Mouse (Mus musculus): ENCODE measurements around the gene Cog5. TPM values are rescaled to one million over a fixed set of nuclear protein-coding genes. Genes with fewer than 3 reads are reported as not detected.

Gene Cog5
- polyA plus RNA-seq, 1 experiment from 2014 or later: 29.9 TPM

- Histone ChIP-seq H3K9me3 (no peaks in the 10 kb centered on the region), H3K36me3 (no peaks in the 10 kb centered on the region), H3K27ac (no peak overlapping the region), H3K4me3 (no peak overlapping the region), H3K4me2 (no peak overlapping the region), H3K9ac (no peak overlapping the region), H3K27me3 (no peaks in the 10 kb centered on the region), H3K4me1 (no peaks in the 10 kb centered on the region)
- WGBS: 60% methylated on average over 2 of the region's 2 CpGs
- ATAC-seq (ENCODE audit: insufficient number of reproducible peaks, low FRiP score, low TSS enrichment, low read depth): no peak
Measured at GRCm38 (mm10) chr12:31754465-31754864, 99.8 kb downstream of the Cog5 start.

GRCm38 (mm10) chr12:31755885-31756755, 101.5 kb downstream of the Cog5 start:
- Histone ChIP-seq H3K4me1 (no peaks in the 10 kb centered on the region), H3K27ac (no peak overlapping the region), H3K36me3 (no peaks in the 10 kb centered on the region), H3K4me3 (no peak overlapping the region), H3K9me3 (no peaks in the 10 kb centered on the region), H3K4me2 (no peak overlapping the region), H3K9ac (no peak overlapping the region), H3K27me3 (no peaks in the 10 kb centered on the region)
- ATAC-seq (ENCODE audit: insufficient number of reproducible peaks, low FRiP score, low TSS enrichment, low read depth): no peak
- 57% methylated on average over 2 of the region's 2 CpGs for WGBS

GRCm38 (mm10) chr12:31773612-31774011, 118.9 kb downstream of the Cog5 start:
- ATAC-seq (ENCODE audit: insufficient number of reproducible peaks, low FRiP score, low TSS enrichment, low read depth): no peak
- H3K4me1 ChIP-seq: no peaks in the 10 kb centered on the region
- H3K4me3 ChIP-seq: no peak overlapping the region
- no peaks in the 10 kb centered on the region for H3K36me3 ChIP-seq
- no peaks in the 10 kb centered on the region for H3K9me3 ChIP-seq
- H3K27ac ChIP-seq: no peak overlapping the region
- H3K9ac ChIP-seq: no peak overlapping the region
- H3K27me3 ChIP-seq: no peaks in the 10 kb centered on the region
- WGBS: 83% methylated on average over 3 of the region's 3 CpGs
- H3K4me2 ChIP-seq: no peak overlapping the region

- Histone ChIP-seq H3K27ac (no peak overlapping the region), H3K9ac (no peak overlapping the region), H3K9me3 (no peaks in the 10 kb centered on the region), H3K36me3 (no peaks in the 10 kb centered on the region), H3K4me2 (no peak overlapping the region), H3K4me3 (no peak overlapping the region), H3K27me3 (no peaks in the 10 kb centered on the region), H3K4me1 (no peaks in the 10 kb centered on the region)
- 82% methylated on average over 1 of the region's 1 CpGs for WGBS
- ATAC-seq (ENCODE audit: insufficient number of reproducible peaks, low FRiP score, low TSS enrichment, low read depth): no peak
Measured at GRCm38 (mm10) chr12:31784291-31784690, 129.6 kb downstream of the Cog5 start.

- H3K4me2 ChIP-seq: no peak overlapping the region
- H3K4me3 ChIP-seq: no peak overlapping the region
- no peak overlapping the region for H3K27ac ChIP-seq
- no peaks in the 10 kb centered on the region for H3K36me3 ChIP-seq
- no peak for ATAC-seq (ENCODE audit: insufficient number of reproducible peaks, low FRiP score, low TSS enrichment, low read depth)
- no peaks in the 10 kb centered on the region for H3K9me3 ChIP-seq
- no peak overlapping the region for H3K9ac ChIP-seq
- no peaks in the 10 kb centered on the region for H3K27me3 ChIP-seq
- no peaks in the 10 kb centered on the region for H3K4me1 ChIP-seq
- 94% methylated on average over 3 of the region's 3 CpGs for WGBS
Measured at GRCm38 (mm10) chr12:31788530-31788929, 133.9 kb downstream of the Cog5 start.

GRCm38 (mm10) chr12:31806410-31807154, 151.9 kb downstream of the Cog5 start:
- no peak overlapping the region for H3K4me2 ChIP-seq
- no peaks in the 10 kb centered on the region for H3K36me3 ChIP-seq
- no peak overlapping the region for H3K27ac ChIP-seq
- no peaks in the 10 kb centered on the region for H3K27me3 ChIP-seq
- no peaks in the 10 kb centered on the region for H3K9me3 ChIP-seq
- H3K9ac ChIP-seq: no peak overlapping the region
- no peaks in the 10 kb centered on the region for H3K4me1 ChIP-seq
- WGBS: 88% methylated on average over 5 of the region's 5 CpGs
- no peak overlapping the region for H3K4me3 ChIP-seq
- no peak for ATAC-seq (ENCODE audit: insufficient number of reproducible peaks, low FRiP score, low TSS enrichment, low read depth)

- no peaks in the 10 kb centered on the region for H3K4me1 ChIP-seq
Measured at GRCm38 (mm10) chr12:31818051-31818461, 163.4 kb downstream of the Cog5 start.

GRCm38 (mm10) chr12:31819096-31819495, 164.4 kb downstream of the Cog5 start:
- no peak overlapping the region for H3K4me3 ChIP-seq

More at GRCm38 (mm10) chr12:31818051-31818461, 163.4 kb downstream of the Cog5 start:
- H3K27ac ChIP-seq: no peak overlapping the region
- peaks cover 7% of the 10 kb centered on the region; the same call in 1 of the 2 replicates for H3K36me3 ChIP-seq
- H3K9me3 ChIP-seq: no peaks in the 10 kb centered on the region
- H3K9ac ChIP-seq: no peak overlapping the region
- no peak for ATAC-seq (ENCODE audit: insufficient number of reproducible peaks, low FRiP score, low TSS enrichment, low read depth)
- no peaks in the 10 kb centered on the region for H3K27me3 ChIP-seq
- 71% methylated on average over 3 of the region's 3 CpGs for WGBS
- no peak overlapping the region for H3K4me2 ChIP-seq
- no peak overlapping the region for H3K4me3 ChIP-seq

GRCm38 (mm10) chr12:31819520-31819919, 164.9 kb downstream of the Cog5 start:
- WGBS: 86% methylated on average over 7 of the region's 7 CpGs
- Histone ChIP-seq H3K4me2 (no peak overlapping the region), H3K4me3 (no peak overlapping the region), H3K27ac (no peak overlapping the region), H3K4me1 (no peaks in the 10 kb centered on the region), H3K9me3 (no peaks in the 10 kb centered on the region), H3K27me3 (no peaks in the 10 kb centered on the region), H3K36me3 (peaks cover 7% of the 10 kb centered on the region; the same call in 1 of the 2 replicates), H3K9ac (no peak overlapping the region)
- ATAC-seq (ENCODE audit: insufficient number of reproducible peaks, low FRiP score, low TSS enrichment, low read depth): no peak

More at GRCm38 (mm10) chr12:31819096-31819495, 164.4 kb downstream of the Cog5 start:
- no peak overlapping the region for H3K9ac ChIP-seq
- no peak overlapping the region for H3K27ac ChIP-seq
- ATAC-seq (ENCODE audit: insufficient number of reproducible peaks, low FRiP score, low TSS enrichment, low read depth): no peak
- H3K27me3 ChIP-seq: no peaks in the 10 kb centered on the region
- no peak overlapping the region for H3K4me2 ChIP-seq
- no peaks in the 10 kb centered on the region for H3K4me1 ChIP-seq
- H3K9me3 ChIP-seq: no peaks in the 10 kb centered on the region
- peaks cover 7% of the 10 kb centered on the region; the same call in 1 of the 2 replicates for H3K36me3 ChIP-seq

- no peak overlapping the region for H3K27ac ChIP-seq
- 0 out of 2 replicates have a peak, but pooled peaks cover 5% of the 10 kb centered on the region for H3K4me1 ChIP-seq
- H3K9ac ChIP-seq: no peak overlapping the region
- no peak for ATAC-seq (ENCODE audit: insufficient number of reproducible peaks, low FRiP score, low TSS enrichment, low read depth)
- peaks cover 7% of the 10 kb centered on the region; the same call in 1 of the 2 replicates for H3K36me3 ChIP-seq
- H3K27me3 ChIP-seq: no peaks in the 10 kb centered on the region
- H3K4me2 ChIP-seq: no peak overlapping the region
- WGBS: 71% methylated on average over 3 of the region's 3 CpGs
- H3K9me3 ChIP-seq: no peaks in the 10 kb centered on the region
- H3K4me3 ChIP-seq: no peak overlapping the region
Measured at GRCm38 (mm10) chr12:31823671-31824070, 169.0 kb downstream of the Cog5 start.

GRCm38 (mm10) chr12:31824831-31825230, 170.2 kb downstream of the Cog5 start:
- H3K27ac ChIP-seq: no peak overlapping the region
- H3K4me2 ChIP-seq: no peak overlapping the region
- 49% methylated on average over 5 of the region's 5 CpGs for WGBS
- H3K36me3 ChIP-seq: peaks cover 7% of the 10 kb centered on the region; the same call in 1 of the 2 replicates
- H3K4me1 ChIP-seq: 0 out of 2 replicates have a peak, but pooled peaks cover 5% of the 10 kb centered on the region
- H3K9me3 ChIP-seq: no peaks in the 10 kb centered on the region
- no peak overlapping the region for H3K4me3 ChIP-seq
- H3K9ac ChIP-seq: no peak overlapping the region
- H3K27me3 ChIP-seq: no peaks in the 10 kb centered on the region
- ATAC-seq (ENCODE audit: insufficient number of reproducible peaks, low FRiP score, low TSS enrichment, low read depth): no peak

GRCm38 (mm10) chr12:31825821-31826220, 171.2 kb downstream of the Cog5 start:
- Histone ChIP-seq H3K4me1 (0 out of 2 replicates have a peak, but pooled peaks cover 5% of the 10 kb centered on the region), H3K36me3 (peaks cover 7% of the 10 kb centered on the region; the same call in 1 of the 2 replicates), H3K4me3 (no peak overlapping the region), H3K4me2 (no peak overlapping the region), H3K9ac (no peak overlapping the region), H3K27ac (no peak overlapping the region), H3K27me3 (no peaks in the 10 kb centered on the region), H3K9me3 (no peaks in the 10 kb centered on the region)
- ATAC-seq (ENCODE audit: insufficient number of reproducible peaks, low FRiP score, low TSS enrichment, low read depth): no peak
- 75% methylated on average over 10 of the region's 10 CpGs for WGBS
